Comparison of ENCODE assay signal across 8 mouse cellular contexts in the genomic region with DNA sequence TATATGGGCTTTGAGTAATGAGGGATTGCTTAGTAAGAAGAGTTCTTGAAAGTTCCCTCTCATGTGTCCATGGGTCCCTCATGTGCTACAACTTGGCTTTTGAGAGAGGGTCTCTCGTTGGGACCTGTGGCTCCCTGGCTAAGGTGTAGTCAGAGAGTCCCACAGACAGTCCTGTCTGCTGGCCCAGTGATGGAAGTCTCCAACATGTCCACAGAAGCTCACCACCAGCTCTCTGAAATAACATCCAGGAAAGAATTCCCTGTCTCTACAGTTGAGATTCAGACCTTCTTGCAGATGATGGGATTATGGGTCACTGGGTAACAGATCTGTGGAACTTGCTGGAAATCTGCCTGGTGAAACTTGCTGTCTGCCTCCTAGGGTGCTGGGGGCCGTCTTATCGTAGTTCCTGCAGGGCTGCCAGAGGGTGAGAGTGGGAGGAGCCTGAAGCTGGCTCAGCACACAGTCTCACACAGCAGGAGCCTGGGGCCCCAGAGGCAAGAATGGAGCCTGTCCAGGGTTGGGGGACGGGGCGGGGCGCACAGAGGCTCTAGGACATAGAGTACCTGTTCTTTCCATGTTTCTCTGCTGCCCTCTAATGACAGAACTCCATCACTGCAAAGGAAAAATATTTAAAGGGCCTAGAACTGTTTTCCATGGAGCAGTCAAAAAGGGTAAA. TPM values are rescaled to one million over a fixed set of nuclear protein-coding genes. Genes with fewer than 3 reads are reported as not detected.
DNase-seq lines count a peak whose midpoint lies in the region; ATAC-seq and TF ChIP-seq lines count a peak whose summit lies in the region.

No protein-coding gene starts in this region.

- no peaks in the 10 kb centered on the region for H3K36me3 ChIP-seq in hindbrain, embryonic 16.5 days (ENCODE audit: control insufficient read depth, insufficient read depth, low read length)
- H3K36me3 ChIP-seq in macrophage (ENCODE audit: inconsistent target), result no peaks in the 10 kb centered on the region

- peak overlapping the region; percentile 52 for H3K4me2 ChIP-seq in hindbrain, embryonic 16.5 days (ENCODE audit: low read length)

- peak overlapping the region; percentile 20; the same call in 1 of the 2 replicates for H3K4me3 ChIP-seq in hindbrain, embryonic 16.5 days (ENCODE audit: low read length)
- no peak overlapping the region for H3K4me3 ChIP-seq in left cerebral cortex, adult 2 months
- H3K4me3 ChIP-seq in macrophage (ENCODE audit: inconsistent target), result no peak overlapping the region

- H3K9ac ChIP-seq in hindbrain, embryonic 16.5 days (ENCODE audit: low read depth, low read length), result 0 out of 2 replicates have a peak overlapping the region, but pooled peaks have one; percentile 9

- intact Hi-C loops in left cerebral cortex, adult 2 months (cut with DNase I), result loop anchor here (1.0 kb wide), 1 partner anchor 52 kb away; no protein-coding TSS in a partner anchor

- TF ChIP-seq CTCF in left cerebral cortex, adult 2 months (IDR thresholded peaks at IDR 0.05), result peak; percentile 78

- peaks cover 5% of the 10 kb centered on the region for H3K4me1 ChIP-seq in hindbrain, embryonic 16.5 days (ENCODE audit: control insufficient read depth, insufficient read depth, low read depth, low read length)

- no peak overlapping the region; the same call in 1 of the 2 replicates for H3K27ac ChIP-seq in hindbrain, embryonic 16.5 days (ENCODE audit: low read depth, low read length)
- no peak overlapping the region for H3K27ac ChIP-seq in left cerebral cortex, adult 2 months
- H3K27ac ChIP-seq in macrophage, result peak overlapping the region; percentile 71

- H3K79me2 ChIP-seq in macrophage (ENCODE audit: inconsistent target), result no peaks in the 10 kb centered on the region

- no peaks in the 10 kb centered on the region for H3K9me3 ChIP-seq in hindbrain, embryonic 16.5 days (ENCODE audit: control insufficient read depth, low read length)

- peak; percentile 66 for DNase-seq in T-cell, adult 2 months (ENCODE audit: low spot score)
- peak; percentile 73 to 76 for DNase-seq in cerebellum, postnatal 36 days
- peak; percentile 90 for DNase-seq in gastrocnemius, adult 18-20 months (ENCODE audit: low spot score)
- peak; percentile 59 to 70 for DNase-seq in left cerebral cortex, adult 2 months (ENCODE audit: extremely low spot score in 1 of 2, low spot score in 2 of 2)
- DNase-seq in retina, postnatal 7 days (ENCODE audit: low read depth, low spot score), result peak; percentile 67
- DNase-seq in urinary bladder, adult 2 months (ENCODE audit: low spot score), result peak; percentile 53

- peak; percentile 91 for ATAC-seq in hindbrain, embryonic 16.5 days

- no peaks in the 10 kb centered on the region for H3K27me3 ChIP-seq in hindbrain, embryonic 16.5 days (replicated peaks; ENCODE audit: control insufficient read depth, insufficient read depth, low read length)

- WGBS in hindbrain, embryonic 16.5 days, result 10% methylated on average over 6 of the region's 6 CpGs
- WGBS in macrophage (ENCODE audit: missing documents), result 6% methylated on average over 4 of the region's 6 CpGs

RNA-seq across cellular contexts. Expression of a gene that starts 7.3 kb away (rescaled TPM):
- 1 to 10 TPM; 4.5 to 4.7 TPM for total RNA-seq in gastrocnemius, adult 18-20 months (2021)
- 7.4 and 8.0 TPM in 2 replicates for polyA plus RNA-seq in hindbrain, embryonic 16.5 days (2015; fragmentation: Nextera tagmentation; extraction: Ambion mirVana)
- total RNA-seq in left cerebral cortex, adult 2 months (2021), result 10 to 100 TPM; 16.2 to 18.4 TPM
- total RNA-seq in macrophage (2018; cell fraction: chromatin; rRNA removed), result 100 to 1,000 TPM in 1 of 26 experiments, 10 to 100 TPM in 25; 22.0 to 116 (median 41.8) TPM
- total RNA-seq in macrophage (2018; cell fraction: cytosol; rRNA removed), result 10 to 100 TPM; 22.3 to 51.1 (median 30.6) TPM
- 10 to 100 TPM; 29.4 to 62.6 (median 40.1) TPM for total RNA-seq in macrophage (2018; cell fraction: nucleus; rRNA removed)
- polyA plus RNA-seq in macrophage (2018), result 14.1 to 25.5 TPM (median 17.6 TPM) in 3 replicates
- 11.5 and 11.7 TPM in 2 replicates for polyA plus RNA-seq in urinary bladder, adult 2 months (2012; rRNA removed)

RNA-seq across cellular contexts. Expression of a gene that starts 32.1 kb away (rescaled TPM):
- total RNA-seq in gastrocnemius, adult 18-20 months (2021), result not detected
- polyA plus RNA-seq in hindbrain, embryonic 16.5 days (2015; fragmentation: Nextera tagmentation; extraction: Ambion mirVana), result not detected in 2 replicates
- total RNA-seq in left cerebral cortex, adult 2 months (2021), result not detected
- total RNA-seq in macrophage (2018; cell fraction: chromatin; rRNA removed), result not detected
- total RNA-seq in macrophage (2018; cell fraction: cytosol; rRNA removed), result not detected
- not detected for total RNA-seq in macrophage (2018; cell fraction: nucleus; rRNA removed)
- polyA plus RNA-seq in macrophage (2018), result not detected in 3 replicates
- polyA plus RNA-seq in urinary bladder, adult 2 months (2012; rRNA removed), result not detected in 2 replicates

RNA-seq across cellular contexts. Expression of a gene that starts 34.9 kb away (rescaled TPM):
- 1 to 10 TPM; 3.2 to 4.1 TPM for total RNA-seq in gastrocnemius, adult 18-20 months (2021)
- 25.9 and 27.3 TPM in 2 replicates for polyA plus RNA-seq in hindbrain, embryonic 16.5 days (2015; fragmentation: Nextera tagmentation; extraction: Ambion mirVana)
- 10 to 100 TPM; 12.5 to 14.7 TPM for total RNA-seq in left cerebral cortex, adult 2 months (2021)
- total RNA-seq in macrophage (2018; cell fraction: chromatin; rRNA removed), result 10 to 100 TPM in 15 of 26 experiments, 1 to 10 TPM in 11; 1.0 to 51.2 (median 11.9) TPM
- 100 to 1,000 TPM in 22 of 26 experiments, 10 to 100 TPM in 4; 59.2 to 274 (median 187) TPM for total RNA-seq in macrophage (2018; cell fraction: cytosol; rRNA removed)
- total RNA-seq in macrophage (2018; cell fraction: nucleus; rRNA removed), result 100 to 1,000 TPM in 11 of 26 experiments, 10 to 100 TPM in 14, 1 to 10 TPM in 1; 7.5 to 190 (median 90.8) TPM
- polyA plus RNA-seq in macrophage (2018), result 125 to 195 TPM (median 135 TPM) in 3 replicates
- 15.5 and 23.6 TPM in 2 replicates for polyA plus RNA-seq in urinary bladder, adult 2 months (2012; rRNA removed)

RNA-seq across cellular contexts. Expression of a gene that starts 57.2 kb away (rescaled TPM):
- total RNA-seq in gastrocnemius, adult 18-20 months (2021), result 10 to 100 TPM; 10.5 to 11.5 TPM
- 4.7 and 5.0 TPM in 2 replicates for polyA plus RNA-seq in hindbrain, embryonic 16.5 days (2015; fragmentation: Nextera tagmentation; extraction: Ambion mirVana)
- total RNA-seq in left cerebral cortex, adult 2 months (2021), result 10 to 100 TPM; 11.7 to 13.2 TPM
- 10 to 100 TPM in 16 of 26 experiments, 1 to 10 TPM in 10; 2.2 to 21.6 (median 12.7) TPM for total RNA-seq in macrophage (2018; cell fraction: chromatin; rRNA removed)
- 10 to 100 TPM in 1 of 26 experiments, 1 to 10 TPM in 25; 4.0 to 10.1 (median 6.1) TPM for total RNA-seq in macrophage (2018; cell fraction: cytosol; rRNA removed)
- 10 to 100 TPM in 10 of 26 experiments, 1 to 10 TPM in 16; 2.9 to 26.9 (median 7.7) TPM for total RNA-seq in macrophage (2018; cell fraction: nucleus; rRNA removed)
- 6.1 to 6.9 TPM (median 6.4 TPM) in 3 replicates for polyA plus RNA-seq in macrophage (2018)
- polyA plus RNA-seq in urinary bladder, adult 2 months (2012; rRNA removed), result 11.7 and 12.0 TPM in 2 replicates
